Mouse (Mus musculus) testis, adult 2 months (tissue): ENCODE data around the gene Thsd4. TPM values are rescaled to one million over a fixed set of nuclear protein-coding genes. Genes with fewer than 3 reads are reported as not detected.

Experiments used
- H3K27ac ChIP-seq: fragments of 200-500 bp; 2 replicates; pipeline ENCODE4 v1.5.1; 2012; ENCODE audit warnings: low read depth, low read length; ENCODE audit not compliant: control insufficient read depth, insufficient read depth
- H3K27me3 ChIP-seq: fragments of 200-500 bp; 2 replicates; pipeline ENCODE4 v1.6.1; 2012; ENCODE audit warnings: mild to moderate bottlenecking, low read length, moderate library complexity; ENCODE audit not compliant: control insufficient read depth, insufficient read depth
- H3K36me3 ChIP-seq: fragments of 200-500 bp; 2 replicates; pipeline ENCODE4 v1.6.1; 2012; ENCODE audit warnings: mild to moderate bottlenecking, low read length; ENCODE audit not compliant: control insufficient read depth, insufficient read depth
- H3K4me1 ChIP-seq: fragments of 200-500 bp; 2 replicates; pipeline ENCODE4 v1.6.1; 2012; ENCODE audit warnings: low read length; ENCODE audit not compliant: control insufficient read depth, insufficient read depth
- H3K4me3 ChIP-seq: fragments of 200-500 bp; 2 replicates; pipeline ENCODE4 v1.5.1; 2012; ENCODE audit warnings: low read depth, mild to moderate bottlenecking, low read length, moderate library complexity, mixed read lengths; ENCODE audit not compliant: control insufficient read depth
- CTCF ChIP-seq: fragments of 200-500 bp; IDR thresholded peaks from 2 replicates; pipeline ENCODE4 v1.5.1; 2012; ENCODE audit warnings: low read depth, mild to moderate bottlenecking, inconsistent platforms, low read length, moderate library complexity; ENCODE audit not compliant: control insufficient read depth, insufficient read depth, insufficient replicate concordance
- POLR2A ChIP-seq: fragments of 200-500 bp; IDR thresholded peaks from 2 replicates; pipeline ENCODE4 v1.6.1; 2012; ENCODE audit warnings: low read depth, mild to moderate bottlenecking, inconsistent platforms, low read length, moderate library complexity; ENCODE audit not compliant: control insufficient read depth
- polyA plus RNA-seq: library from polyadenylated mRNA; depleted of rRNA; stranded (reverse); fragments of >200 nt; gene quantifications from 2 replicates; pipeline ENCODE4 v1.2.3, GENCODE M21; 2012

The Thsd4 gene
- polyA plus RNA-seq, 1 experiment: 1.4 TPM

GRCm38 (mm10) chr9:60449498-60449897 is 72.3 kb downstream of the Thsd4 start:
- TF ChIP-seq CTCF: no peak
- no peak for TF ChIP-seq POLR2A
- no peaks in the 10 kb centered on the region for H3K4me1 ChIP-seq
- H3K27ac ChIP-seq: no peak overlapping the region
- no peaks in the 10 kb centered on the region for H3K27me3 ChIP-seq
- H3K36me3 ChIP-seq: no peaks in the 10 kb centered on the region
- H3K4me3 ChIP-seq: no peak overlapping the region

DNA sequence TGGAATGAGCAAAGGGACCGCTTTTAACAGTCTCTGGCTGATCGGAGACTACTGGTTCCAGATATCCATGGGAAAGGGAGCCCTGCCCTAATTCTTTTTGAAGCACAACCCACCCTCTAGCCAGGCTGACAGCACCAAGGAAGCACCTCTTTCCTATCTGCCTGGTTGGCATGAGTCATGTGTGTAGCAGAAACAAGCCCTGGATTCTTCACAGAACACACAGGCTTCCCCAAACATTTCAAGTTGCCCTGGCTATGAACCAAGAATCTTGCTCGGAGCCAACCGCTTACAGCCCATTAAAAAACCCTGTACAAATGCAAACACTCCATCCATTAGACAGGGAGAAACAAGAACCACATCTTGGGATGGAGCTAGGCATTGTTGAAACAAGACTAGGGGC is 76.0 kb downstream of the Thsd4 start:
- H3K27ac ChIP-seq: no peak overlapping the region
- no peaks in the 10 kb centered on the region for H3K4me1 ChIP-seq
- H3K27me3 ChIP-seq: no peaks in the 10 kb centered on the region
- no peak overlapping the region for H3K4me3 ChIP-seq
- no peaks in the 10 kb centered on the region for H3K36me3 ChIP-seq
- TF ChIP-seq CTCF (no peak), POLR2A (no peak)

DNA sequence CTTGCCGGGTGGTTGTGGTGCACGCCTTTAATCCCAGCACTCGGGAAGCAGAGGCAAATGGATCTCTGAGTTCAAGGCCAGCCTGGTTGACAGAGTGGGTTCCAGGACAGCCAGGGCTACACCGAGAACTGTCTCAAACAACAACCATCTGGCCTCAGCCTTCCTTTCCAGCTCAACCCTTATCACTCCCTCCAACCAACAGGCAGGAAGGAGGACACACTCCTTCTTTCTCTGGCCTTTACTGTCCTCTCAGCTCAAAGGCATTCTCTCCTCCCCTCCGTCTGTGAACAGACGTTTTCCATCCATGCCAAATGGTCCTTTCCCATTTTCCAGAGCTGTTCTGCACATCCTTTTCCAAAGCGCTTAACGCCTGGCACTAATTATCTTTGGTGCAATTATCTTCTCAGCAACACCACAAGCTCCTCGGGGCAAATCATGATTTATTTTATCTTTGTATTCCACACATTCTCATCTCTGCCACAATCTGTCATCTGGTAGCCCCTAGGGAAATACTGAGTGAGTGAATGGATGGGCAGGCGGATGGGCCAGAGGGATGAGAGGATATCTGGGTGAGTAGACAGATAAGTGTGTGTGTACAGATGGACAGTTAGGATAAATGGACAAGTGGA is 80.5 kb downstream of the Thsd4 start:
- Histone ChIP-seq H3K4me3 (no peak overlapping the region), H3K4me1 (no peaks in the 10 kb centered on the region), H3K27me3 (no peaks in the 10 kb centered on the region), H3K36me3 (no peaks in the 10 kb centered on the region), H3K27ac (no peak overlapping the region)
- no peak for TF ChIP-seq POLR2A
- no peak for TF ChIP-seq CTCF

GRCm38 (mm10) chr9:60440506-60440905 is 81.3 kb downstream of the Thsd4 start:
- no peaks in the 10 kb centered on the region for H3K4me1 ChIP-seq
- no peaks in the 10 kb centered on the region for H3K27me3 ChIP-seq
- no peak overlapping the region for H3K4me3 ChIP-seq
- H3K36me3 ChIP-seq: no peaks in the 10 kb centered on the region
- TF ChIP-seq CTCF (no peak), POLR2A (no peak)
- H3K27ac ChIP-seq: no peak overlapping the region

DNA sequence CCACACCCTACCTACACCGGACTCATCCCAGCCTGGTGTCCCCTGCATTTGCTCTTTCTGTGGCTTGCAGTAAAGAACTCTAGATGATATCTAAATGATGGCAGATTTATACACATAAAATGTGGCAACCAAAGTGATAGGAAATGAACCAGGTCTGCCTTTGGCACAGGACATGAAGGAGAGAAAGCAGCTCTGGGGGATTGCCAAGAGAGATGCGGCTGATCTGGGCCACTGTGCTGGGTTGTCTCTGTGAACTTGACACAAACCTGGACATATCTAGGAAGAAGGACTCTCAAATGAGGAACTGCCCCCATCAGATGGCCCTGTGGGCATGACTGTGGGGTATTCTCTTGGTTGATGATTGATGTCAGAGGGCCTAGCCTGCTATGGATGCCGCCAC is 85.6 kb downstream of the Thsd4 start:
- Histone ChIP-seq H3K4me3 (no peak overlapping the region), H3K27me3 (no peaks in the 10 kb centered on the region), H3K36me3 (no peaks in the 10 kb centered on the region), H3K4me1 (no peaks in the 10 kb centered on the region), H3K27ac (no peak overlapping the region)
- TF ChIP-seq POLR2A (no peak), CTCF (no peak)

DNA sequence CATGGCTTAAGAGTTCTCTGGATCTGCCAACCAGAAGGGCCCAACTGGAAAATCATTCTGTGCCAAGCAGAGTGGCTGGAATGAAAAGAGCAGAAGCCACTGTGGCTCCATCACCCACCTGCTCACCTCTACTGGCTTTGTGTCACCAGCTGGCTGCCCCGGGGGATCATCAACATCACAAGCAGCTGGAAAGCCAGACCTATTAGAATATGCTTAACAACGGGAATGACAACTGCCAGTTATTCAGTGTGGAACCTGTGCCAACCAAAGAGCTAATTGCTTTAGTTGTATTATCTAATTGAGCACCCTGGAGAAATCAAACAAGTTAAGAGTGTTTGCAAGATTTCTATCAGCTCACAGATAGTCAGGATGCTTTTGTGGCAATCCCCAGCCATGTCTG is 87.8 kb downstream of the Thsd4 start:
- no peaks in the 10 kb centered on the region for H3K4me1 ChIP-seq
- H3K4me3 ChIP-seq: no peak overlapping the region
- H3K27me3 ChIP-seq: no peaks in the 10 kb centered on the region
- H3K36me3 ChIP-seq: no peaks in the 10 kb centered on the region
- TF ChIP-seq CTCF (no peak), POLR2A (no peak)
- no peak overlapping the region for H3K27ac ChIP-seq

DNA sequence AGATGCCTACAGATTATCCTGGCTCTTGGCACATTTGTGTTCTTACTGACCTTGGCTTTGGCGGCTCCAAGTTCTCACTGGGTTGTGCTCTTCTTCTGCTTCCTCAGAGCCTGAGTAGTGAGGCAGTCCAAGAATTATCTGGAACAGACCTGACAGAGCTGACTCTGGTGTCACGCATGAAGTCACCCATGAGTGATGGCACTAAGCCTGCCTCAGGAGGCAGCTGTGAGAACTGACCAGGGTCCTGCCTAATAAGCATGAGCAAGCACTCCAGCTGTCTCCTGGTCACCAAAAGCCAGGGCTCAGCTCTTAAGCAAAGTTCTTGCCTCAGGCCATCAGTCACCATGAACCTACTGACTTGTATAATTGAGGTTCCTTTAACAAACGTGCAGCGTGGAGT is 89.9 kb downstream of the Thsd4 start:
- no peak overlapping the region for H3K4me3 ChIP-seq
- no peak overlapping the region for H3K27ac ChIP-seq
- H3K4me1 ChIP-seq: no peaks in the 10 kb centered on the region
- H3K36me3 ChIP-seq: no peaks in the 10 kb centered on the region
- no peak for TF ChIP-seq CTCF
- H3K27me3 ChIP-seq: no peaks in the 10 kb centered on the region

GRCm38 (mm10) chr9:60430017-60430416 is 91.8 kb downstream of the Thsd4 start:
- no peaks in the 10 kb centered on the region for H3K27me3 ChIP-seq
- H3K4me3 ChIP-seq: no peak overlapping the region
- no peaks in the 10 kb centered on the region for H3K36me3 ChIP-seq
- H3K27ac ChIP-seq: no peak overlapping the region
- TF ChIP-seq CTCF (no peak), POLR2A (no peak)
- H3K4me1 ChIP-seq: no peaks in the 10 kb centered on the region
